Mouse (Mus musculus): ENCODE results near the gene Elf1.

- peak; percentile 81; the same call in 1 of the 2 replicates for TF ChIP-seq CTCF (IDR thresholded peaks at IDR 0.05; ENCODE audit: borderline replicate concordance, insufficient read depth, low read length)
- TF ChIP-seq POLR2A (IDR thresholded peaks at IDR 0.05; ENCODE audit: low read depth, low read length): no peak
Observed at GRCm38 (mm10) chr14:79562745-79563144, 81.8 kb downstream of the Elf1 start.
